Mouse (Mus musculus) heart, adult 11 months (tissue): ENCODE results near the gene Gm10644.

ENCODE experiments used
- DNase-seq: peaks from one replicate; pipeline ENCODE4 v3.0.0; 2022

Gene Gm10644

DNA sequence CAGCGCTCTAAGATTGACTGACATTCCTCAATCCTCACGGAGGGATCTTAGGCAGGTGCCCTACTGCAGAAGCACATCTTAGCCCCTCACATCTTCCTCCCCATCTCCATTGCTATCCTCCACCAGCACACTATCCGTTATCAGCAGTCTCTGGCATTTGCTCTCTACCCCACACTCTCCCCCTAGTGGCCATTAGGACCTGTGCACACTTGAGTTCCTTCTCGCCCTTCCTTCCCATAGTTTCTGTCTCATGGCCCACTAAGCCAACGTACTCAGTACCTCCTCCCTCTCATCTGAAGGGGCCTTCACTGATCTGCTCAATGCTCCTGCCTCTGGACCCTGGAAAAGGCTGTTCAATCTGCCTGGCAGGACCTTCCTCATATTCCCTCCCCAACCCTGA lies 59.1 kb downstream of the Gm10644 start:
- DNase-seq = peak; percentile 94

DNA sequence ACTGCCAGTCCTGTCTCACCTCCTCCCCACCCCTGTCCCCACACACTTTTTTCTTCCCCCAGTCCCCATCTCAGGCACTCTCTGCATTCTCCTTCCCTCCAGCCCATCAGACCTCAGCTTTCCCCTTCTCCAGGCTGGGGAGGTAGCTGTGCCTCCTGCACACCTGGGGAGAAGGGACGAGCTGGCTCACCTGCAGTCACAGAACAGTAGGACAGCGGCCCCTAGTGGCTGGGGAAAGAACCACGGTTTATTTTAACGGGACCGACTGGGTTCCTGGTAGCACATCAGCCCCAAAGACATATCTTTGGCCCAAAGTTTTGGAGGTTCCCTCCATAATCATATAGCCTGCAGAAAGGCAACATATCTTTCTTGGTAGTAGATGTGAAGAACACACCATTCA lies 61.1 kb downstream of the Gm10644 start:
- DNase-seq = peak; percentile 94

DNA sequence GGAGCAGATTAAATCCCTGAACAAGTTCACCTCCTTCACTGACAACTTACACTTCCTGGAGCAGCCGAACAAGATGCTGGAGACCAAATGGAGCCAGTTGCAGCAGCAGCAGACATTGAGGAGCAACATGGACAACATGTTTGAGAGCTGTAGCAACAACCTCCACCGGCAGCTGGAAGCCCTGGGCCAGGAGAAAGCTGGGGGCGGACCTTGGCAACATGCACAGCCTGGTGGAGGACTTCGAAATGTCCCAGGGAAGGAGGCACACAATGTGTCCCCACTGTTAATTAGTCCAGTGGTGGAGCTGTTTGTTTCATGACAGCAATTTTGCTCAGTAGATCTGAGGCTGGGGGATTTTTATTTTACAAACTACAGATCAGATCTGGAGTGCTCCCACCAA lies 62.9 kb downstream of the Gm10644 start:
- DNase-seq = no peak

DNA sequence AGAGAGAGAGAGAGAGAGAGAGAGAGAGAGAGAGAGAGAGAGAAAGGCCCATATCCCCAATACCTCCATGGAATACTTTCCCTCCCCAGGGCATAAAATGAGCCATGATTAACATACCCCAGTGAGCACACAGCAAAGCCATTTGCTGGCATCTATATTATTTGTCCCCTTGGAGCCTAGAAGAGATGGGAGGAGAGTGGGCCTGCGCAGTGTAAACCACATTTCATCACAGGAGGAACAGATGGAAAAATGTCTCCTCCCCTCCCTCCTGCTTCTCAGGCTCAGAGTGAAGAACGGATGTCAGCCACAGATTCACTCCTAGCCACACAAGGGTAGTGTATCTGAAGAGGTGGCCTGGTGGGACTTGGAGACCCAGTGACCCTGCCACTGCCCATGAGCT lies 66.6 kb downstream of the Gm10644 start:
- no peak for DNase-seq
